Comparison of ENCODE assay signal across 11 mouse cellular contexts in the genomic region with DNA sequence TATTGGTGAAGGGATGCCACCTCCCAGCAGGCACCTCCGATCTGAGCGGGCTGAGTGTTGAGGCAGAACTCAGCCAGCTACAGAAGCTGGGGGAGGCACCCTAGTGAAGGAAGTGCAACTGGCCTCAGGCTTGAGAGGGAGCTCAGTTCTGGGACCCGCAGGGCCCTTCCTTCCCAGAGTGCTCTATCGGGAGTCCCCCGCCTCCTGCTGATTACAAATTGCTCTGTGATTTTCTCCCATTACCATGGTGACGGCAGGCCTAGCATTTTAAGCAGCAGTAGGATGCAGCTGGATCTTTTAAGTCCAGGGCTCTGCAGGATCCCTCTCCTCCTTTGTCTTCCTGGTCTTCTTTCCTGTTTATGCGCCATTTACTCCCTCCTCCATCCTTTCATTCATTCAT.
A peak's percentile ranks its signal among the peaks of the same experiment; 100 is the strongest.
DNase-seq lines count a peak whose midpoint lies in the region; ATAC-seq and TF ChIP-seq lines count a peak whose summit lies in the region.
"Had no signal": no experiment of that assay in that cellular context is flagged by ENCODE, and none has a peak within 500 bp of the region (broad histone marks: within the 10 kb centered on the region; RNA-seq: fewer than 3 reads in every experiment).

No protein-coding gene starts in this region.

- H3K4me1 ChIP-seq in stomach, embryonic 14.5 days (ENCODE audit: control insufficient read depth, insufficient read depth, low read length) = no peaks in the 10 kb centered on the region
- H3K4me1 ChIP-seq in stomach, postnatal 0 days (replicated peaks; ENCODE audit: control insufficient read depth, insufficient read depth) = no peaks in the 10 kb centered on the region
- H3K4me1 ChIP-seq in forebrain, embryonic 11.5 days (replicated peaks; ENCODE audit: control insufficient read depth, insufficient read depth, low read length) = peaks cover 55% of the 10 kb centered on the region
- H3K4me1 ChIP-seq: heart, embryonic 13.5 days had no signal

- DNase-seq in stomach, postnatal 0 days (ENCODE audit: low spot score) = no peak
- DNase-seq in forebrain, embryonic 11.5 days (ENCODE audit: low spot score) = peak; percentile 69
- peak; percentile 71 for DNase-seq in mesoderm, embryonic 11.5 days (ENCODE audit: low read depth, low spot score)
- DNase-seq in telencephalon, adult 2 months (ENCODE audit: low read depth, low spot score) = peak; percentile 66
- no peak for DNase-seq in testis, postnatal 14 days (ENCODE audit: low spot score)
- DNase-seq in gastrocnemius, postnatal 25 days = no peak
- DNase-seq in cerebellum, adult 18-20 months = no peak
- DNase-seq: kidney, postnatal 36 days had no signal

- H3K27me3 ChIP-seq in stomach, embryonic 14.5 days (ENCODE audit: control insufficient read depth, insufficient read depth, low read length) = no peaks in the 10 kb centered on the region
- no peaks in the 10 kb centered on the region for H3K27me3 ChIP-seq in stomach, postnatal 0 days (ENCODE audit: control insufficient read depth, insufficient read depth, low read length)
- H3K27me3 ChIP-seq in forebrain, embryonic 11.5 days (ENCODE audit: control insufficient read depth, insufficient read depth, low read length) = no peaks in the 10 kb centered on the region

- H3K9me3 ChIP-seq in stomach, embryonic 14.5 days (ENCODE audit: control insufficient read depth, low read depth, low read length) = no peaks in the 10 kb centered on the region
- H3K9me3 ChIP-seq in stomach, postnatal 0 days (ENCODE audit: control insufficient read depth, low read length) = no peaks in the 10 kb centered on the region
- no peaks in the 10 kb centered on the region for H3K9me3 ChIP-seq in forebrain, embryonic 11.5 days (ENCODE audit: control insufficient read depth, low read length)
- H3K9me3 ChIP-seq: heart, embryonic 13.5 days had no signal

- H3K4me3 ChIP-seq in stomach, embryonic 14.5 days (ENCODE audit: low read depth, low read length) = no peak overlapping the region
- no peak overlapping the region for H3K4me3 ChIP-seq in stomach, postnatal 0 days (ENCODE audit: low read depth, low read length)
- no peak overlapping the region for H3K4me3 ChIP-seq in forebrain, embryonic 11.5 days (ENCODE audit: low read depth, low read length)
- H3K4me3 ChIP-seq: erythroblast, embryonic 14.5 days; heart, embryonic 13.5 days had no signal

- ATAC-seq in stomach, embryonic 14.5 days (ENCODE audit: insufficient number of reproducible peaks, insufficient read depth, low FRiP score, low read depth) = peak; percentile 35; the same call in 1 of the 2 replicates
- no peak for ATAC-seq in stomach, postnatal 0 days (ENCODE audit: low FRiP score, low TSS enrichment)
- ATAC-seq in forebrain, embryonic 11.5 days (replicated peaks; ENCODE audit: low FRiP score) = peak; percentile 57

- no peaks in the 10 kb centered on the region for H3K36me3 ChIP-seq in stomach, embryonic 14.5 days (ENCODE audit: control insufficient read depth, insufficient read depth, low read length)
- no peaks in the 10 kb centered on the region for H3K36me3 ChIP-seq in stomach, postnatal 0 days (ENCODE audit: control insufficient read depth, insufficient read depth, low read length)
- no peaks in the 10 kb centered on the region for H3K36me3 ChIP-seq in forebrain, embryonic 11.5 days (ENCODE audit: control insufficient read depth, insufficient read depth, low read length)
- H3K36me3 ChIP-seq: heart, embryonic 13.5 days had no signal

- no peak overlapping the region for H3K4me2 ChIP-seq in stomach, embryonic 14.5 days (replicated peaks; ENCODE audit: low read depth, low read length)
- no peak overlapping the region for H3K4me2 ChIP-seq in stomach, postnatal 0 days (replicated peaks; ENCODE audit: low read depth)
- 0 out of 2 replicates have a peak overlapping the region, but pooled peaks have one; percentile 8 for H3K4me2 ChIP-seq in forebrain, embryonic 11.5 days (ENCODE audit: low read depth, low read length, severe bottlenecking)
- H3K4me2 ChIP-seq: heart, embryonic 13.5 days had no signal

- no peak overlapping the region for H3K9ac ChIP-seq in stomach, embryonic 14.5 days (replicated peaks; ENCODE audit: low read depth, low read length)
- no peak overlapping the region for H3K9ac ChIP-seq in stomach, postnatal 0 days (ENCODE audit: low read length)
- H3K9ac ChIP-seq in forebrain, embryonic 11.5 days (ENCODE audit: low read length) = peak overlapping the region; percentile 32; the same call in 1 of the 2 replicates
- H3K9ac ChIP-seq: heart, embryonic 13.5 days had no signal

- H3K27ac ChIP-seq in stomach, embryonic 14.5 days (ENCODE audit: low read length) = no peak overlapping the region
- no peak overlapping the region for H3K27ac ChIP-seq in stomach, postnatal 0 days (replicated peaks)
- peak overlapping the region; percentile 94 for H3K27ac ChIP-seq in forebrain, embryonic 11.5 days (ENCODE audit: low read depth, low read length)
- H3K27ac ChIP-seq: heart, embryonic 13.5 days had no signal

- 17% methylated on average over 7 of the region's 7 CpGs for WGBS in stomach, embryonic 14.5 days
- 28% methylated on average over 7 of the region's 7 CpGs for WGBS in stomach, postnatal 0 days
- WGBS in forebrain, embryonic 11.5 days = 3% methylated on average over 7 of the region's 7 CpGs

- no peak for TF ChIP-seq EP300 in stomach, postnatal 0 days (optimal IDR thresholded peaks at IDR 0.05)

- no peak for TF ChIP-seq CTCF in stomach, postnatal 0 days (IDR thresholded peaks at IDR 0.05; ENCODE audit: low read depth)

Comparison
In these comparisons a context has a peak if more than half of its experiments do, and no peak if none do; other contexts are left out.
1. DNase-seq: peak in forebrain, embryonic 11.5 days (single experiment), mesoderm, embryonic 11.5 days (single experiment) and telencephalon, adult 2 months (single experiment); none in stomach, postnatal 0 days (single experiment), testis, postnatal 14 days (single experiment), gastrocnemius, postnatal 25 days (single experiment) and cerebellum, adult 18-20 months (0 of 2).